Mouse (Mus musculus) spleen, adult 2 months (tissue): Measurements from ENCODE around the gene Gm11037. TPM values are rescaled to one million over a fixed set of nuclear protein-coding genes. Genes with fewer than 3 reads are reported as not detected.

Source experiments
- DNase-seq, 2 experiments: peaks; one replicate each; pipeline versions ENCODE4 v3.0.0 to v3.0.0-alpha.2; 2012 to 2021; ENCODE audit warnings: low spot score in 2 of 2, low read depth in 1 of 2
- H3K27ac ChIP-seq: fragments of 200-500 bp; 2 replicates; pipeline ENCODE4 v1.5.1; 2012; ENCODE audit warnings: low read length, inconsistent platforms; ENCODE audit not compliant: insufficient read depth
- H3K27me3 ChIP-seq: fragments of 200-500 bp; 2 replicates; pipeline ENCODE4 v1.6.1; 2012; ENCODE audit warnings: mild to moderate bottlenecking, moderate library complexity, low read length, inconsistent platforms; ENCODE audit not compliant: control insufficient read depth, insufficient read depth
- H3K36me3 ChIP-seq: fragments of 200-500 bp; 2 replicates; pipeline ENCODE4 v1.6.1; 2012; ENCODE audit warnings: mild to moderate bottlenecking, low read length, inconsistent platforms; ENCODE audit not compliant: control insufficient read depth, insufficient read depth
- H3K4me1 ChIP-seq: fragments of 200-500 bp; 2 replicates; pipeline ENCODE4 v1.6.1; 2011; ENCODE audit warnings: inconsistent platforms; ENCODE audit not compliant: control insufficient read depth, insufficient read depth, insufficient read length
- H3K4me3 ChIP-seq: fragments of 200-500 bp; 2 replicates; pipeline ENCODE4 v1.5.1; 2011; ENCODE audit warnings: mild to moderate bottlenecking, inconsistent platforms; ENCODE audit not compliant: insufficient read depth, insufficient read length; ENCODE audit errors: extremely low read depth
- CTCF ChIP-seq: fragments of 200-500 bp; IDR thresholded peaks from 2 replicates; pipeline ENCODE4 v1.5.1; 2011; ENCODE audit warnings: mild to moderate bottlenecking, inconsistent platforms; ENCODE audit not compliant: insufficient read depth, insufficient read length, insufficient replicate concordance; ENCODE audit errors: extremely low read depth
- POLR2A ChIP-seq: fragments of 200-500 bp; IDR thresholded peaks from 2 replicates; pipeline ENCODE4 v1.6.1; 2011; ENCODE audit warnings: low read depth, low read length, inconsistent platforms
- WGBS: fragments of 180-500 bp; shearing (Covaris S2); methylation state at CpG from one replicate; pipeline ENCODE4 v1.1.7; 2018; 5-methylcytosine and 5-hydroxymethylcytosine counted together
- polyA plus RNA-seq: library from polyadenylated mRNA; depleted of rRNA; stranded (reverse); fragments of >200 nt; gene quantifications from 2 replicates; pipeline ENCODE4 v1.2.3, GENCODE M21; 2012

Gene Gm11037
- polyA plus RNA-seq, 1 experiment, result not detected

DNA sequence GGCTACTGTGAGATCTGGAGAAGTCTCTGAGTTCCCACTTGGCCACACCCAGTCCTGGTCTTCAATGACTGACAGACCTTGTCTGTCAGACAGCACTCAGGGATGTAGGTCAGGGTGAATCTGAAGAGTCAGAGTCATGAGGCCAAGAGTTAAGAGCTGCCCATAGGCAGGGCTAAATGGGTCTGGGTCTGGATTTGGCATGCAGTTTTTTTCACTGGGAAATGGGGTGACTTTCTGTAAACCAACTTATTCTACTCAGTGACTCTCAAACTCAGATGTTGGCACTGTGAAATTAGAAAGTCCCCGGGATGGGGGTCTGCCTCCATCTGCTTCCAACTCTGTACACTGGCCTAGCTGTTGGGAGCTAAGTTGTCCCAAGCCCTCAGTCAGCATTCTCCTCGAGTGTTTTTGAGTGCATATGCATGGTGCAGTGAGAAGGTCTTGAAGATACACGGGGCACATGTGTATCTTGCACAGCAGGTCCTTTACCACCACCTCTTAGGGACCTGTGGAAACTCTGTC lies 4.6 kb upstream of the Gm11037 start:
- Histone ChIP-seq H3K27me3 (no peaks in the 10 kb centered on the region), H3K4me3 (no peak overlapping the region), H3K4me1 (peaks cover 7% of the 10 kb centered on the region), H3K27ac (no peak overlapping the region), H3K36me3 (no peaks in the 10 kb centered on the region)
- 68% methylated on average over 3 of the region's 3 CpGs for WGBS
- no peak for DNase-seq
- TF ChIP-seq CTCF, result no peak
- no peak for TF ChIP-seq POLR2A

- WGBS, result 74% methylated on average over 5 of the region's 5 CpGs
- Histone ChIP-seq H3K36me3 (no peaks in the 10 kb centered on the region), H3K27ac (no peak overlapping the region), H3K27me3 (no peaks in the 10 kb centered on the region), H3K4me3 (no peak overlapping the region), H3K4me1 (peaks cover 7% of the 10 kb centered on the region)
- TF ChIP-seq POLR2A (no peak), CTCF (no peak)
- no peak for DNase-seq
These were observed 3.5 kb upstream of the Gm11037 start for GRCm38 (mm10) chr2:131129836-131130235.

DNA sequence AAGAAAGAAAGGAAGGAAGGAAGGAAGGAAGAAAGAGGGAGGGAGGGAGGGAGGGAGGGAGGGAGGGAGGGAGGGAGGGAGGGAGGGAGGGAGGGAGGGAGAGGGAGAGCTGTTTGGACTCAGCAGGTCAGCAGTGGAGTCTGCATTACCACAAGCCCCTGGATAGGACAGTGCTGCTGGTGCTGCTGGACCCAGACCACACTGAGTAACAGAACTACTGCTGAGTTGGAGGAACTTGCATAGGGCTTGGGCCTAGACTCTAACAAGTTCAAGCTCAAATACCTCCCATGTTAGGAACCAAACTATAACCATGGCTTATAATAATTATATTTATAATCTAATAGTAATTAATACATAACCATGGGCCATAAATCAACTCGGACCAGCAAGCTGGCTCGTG lies 2.4 kb upstream of the Gm11037 start:
- TF ChIP-seq POLR2A, result no peak
- no peak for TF ChIP-seq CTCF
- Histone ChIP-seq H3K27ac (no peak overlapping the region), H3K27me3 (no peaks in the 10 kb centered on the region), H3K36me3 (no peaks in the 10 kb centered on the region), H3K4me1 (peaks cover 10% of the 10 kb centered on the region), H3K4me3 (no peak overlapping the region)
- DNase-seq, result no peak
- WGBS, result 93% methylated on average over 2 of the region's 2 CpGs

- H3K27me3 ChIP-seq, result no peaks in the 10 kb centered on the region
- DNase-seq, result no peak
- no peak overlapping the region for H3K4me3 ChIP-seq
- no peak for TF ChIP-seq POLR2A
- TF ChIP-seq CTCF, result no peak
- H3K36me3 ChIP-seq, result no peaks in the 10 kb centered on the region
- peaks cover 5% of the 10 kb centered on the region; the same call in 1 of the 2 replicates for H3K4me1 ChIP-seq
- no peak overlapping the region for H3K27ac ChIP-seq
- 92% methylated on average over 10 of the region's 10 CpGs for WGBS
These were observed 997 bp upstream of the Gm11037 start for GRCm38 (mm10) chr2:131132111-131132888.

DNA sequence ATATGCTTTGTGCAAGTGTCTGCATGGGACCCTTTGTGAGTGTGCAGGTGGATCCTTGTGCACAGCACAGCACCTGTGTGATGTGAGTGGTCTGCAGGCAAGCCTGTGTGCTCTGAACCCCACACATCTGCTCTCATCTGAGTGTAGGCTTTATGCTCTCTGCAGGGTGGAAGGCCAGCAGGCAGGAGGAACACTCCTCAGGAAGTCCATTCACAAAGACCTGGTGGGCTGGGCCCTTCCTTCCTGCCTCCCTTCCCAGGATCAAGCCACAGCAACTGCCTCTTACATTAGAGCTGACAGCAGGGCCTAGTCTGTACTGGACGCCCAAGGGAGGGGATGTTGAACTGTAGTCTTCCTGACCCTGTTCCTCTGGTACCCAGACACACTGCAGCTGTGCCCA lies 1.1 kb downstream of the Gm11037 start:
- H3K4me1 ChIP-seq, result peaks cover 3% of the 10 kb centered on the region; the same call in 1 of the 2 replicates
- H3K27ac ChIP-seq, result no peak overlapping the region
- TF ChIP-seq CTCF (no peak), POLR2A (no peak)
- 41% methylated on average over 1 of the region's 1 CpGs for WGBS
- no peak for DNase-seq
- no peaks in the 10 kb centered on the region for H3K36me3 ChIP-seq
- H3K4me3 ChIP-seq, result no peak overlapping the region
- H3K27me3 ChIP-seq, result no peaks in the 10 kb centered on the region

DNA sequence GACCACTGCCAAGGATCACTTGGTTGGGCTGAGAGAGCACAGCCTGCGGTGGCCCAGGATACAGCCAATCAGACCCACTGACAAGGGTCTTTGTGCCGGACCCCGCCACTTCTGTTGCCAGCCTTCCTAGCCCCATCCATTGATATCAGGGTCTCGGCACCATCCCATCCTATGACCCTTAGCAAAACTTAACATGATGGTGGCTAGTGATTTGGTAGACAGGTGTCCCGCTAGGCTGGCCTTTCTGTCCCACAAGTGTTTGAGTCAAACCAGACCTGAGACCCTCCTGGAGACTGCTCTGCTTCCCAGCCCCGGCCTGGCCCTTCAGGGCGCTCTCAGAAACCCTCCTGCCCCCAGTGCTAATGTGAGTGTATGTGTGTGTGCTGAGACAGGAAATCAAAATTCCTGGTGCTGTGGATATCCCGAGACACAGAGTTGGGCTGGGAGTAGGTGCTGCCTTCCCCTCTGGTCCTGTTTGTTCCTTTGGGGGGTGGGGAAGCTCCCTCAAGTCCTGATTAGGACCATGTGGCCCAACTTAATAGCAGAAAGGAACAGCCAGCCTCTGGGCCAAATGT lies 1.6 kb downstream of the Gm11037 start:
- H3K4me3 ChIP-seq, result no peak overlapping the region
- no peak overlapping the region; the same call in 1 of the 2 replicates for H3K27ac ChIP-seq
- H3K4me1 ChIP-seq, result peaks cover 3% of the 10 kb centered on the region; the same call in 1 of the 2 replicates
- H3K27me3 ChIP-seq, result no peaks in the 10 kb centered on the region
- WGBS, result 91% methylated on average over 8 of the region's 8 CpGs
- DNase-seq, result no peak
- TF ChIP-seq POLR2A, result no peak
- TF ChIP-seq CTCF, result no peak
- no peaks in the 10 kb centered on the region for H3K36me3 ChIP-seq
